Mouse (Mus musculus) midbrain, embryonic 10.5 days (tissue): Measurements from ENCODE around the gene Chd9. TPM values are rescaled to one million over a fixed set of nuclear protein-coding genes. Genes with fewer than 3 reads are reported as not detected.
"Not testable (repeated sequence)": the region's sequence is repeated elsewhere in the genome, so short reads cannot be mapped to it uniquely, and the experiment has no call there.

Experiments
- DNase-seq: peaks from one replicate; pipeline ENCODE4 v3.0.0-alpha.2; 2017; ENCODE audit warnings: low spot score
- H3K27ac ChIP-seq: fragments of 300-500 bp; sonication (generic); replicated peaks from 2 replicates; pipeline ENCODE4 v1.5.1; 2016; ENCODE audit warnings: mild to moderate bottlenecking
- H3K27me3 ChIP-seq: fragments of 300-500 bp; sonication (generic); 2 replicates; pipeline ENCODE4 v1.6.1; 2016; ENCODE audit warnings: low read depth, mild to moderate bottlenecking; ENCODE audit not compliant: poor library complexity, severe bottlenecking
- H3K36me3 ChIP-seq: fragments of 300-500 bp; sonication (generic); 2 replicates; pipeline ENCODE4 v1.6.1; 2016; ENCODE audit warnings: mild to moderate bottlenecking, moderate library complexity
- H3K4me1 ChIP-seq: fragments of 300-500 bp; sonication (generic); 2 replicates; pipeline ENCODE4 v1.6.1; 2016
- H3K4me3 ChIP-seq: fragments of 300-500 bp; sonication (generic); 2 replicates; pipeline ENCODE4 v1.5.1; 2016; ENCODE audit warnings: mild to moderate bottlenecking, moderate library complexity
- H3K9me3 ChIP-seq: fragments of 300-500 bp; sonication (generic); replicated peaks from 2 replicates; pipeline ENCODE4 v1.6.1; 2016; ENCODE audit warnings: mild to moderate bottlenecking
- WGBS: fragments of 180-500 bp; shearing (Covaris S2); methylation state at CpG from one replicate; pipeline ENCODE4 v1.1.7; 2016; 5-methylcytosine and 5-hydroxymethylcytosine counted together
- polyA plus RNA-seq: library from polyadenylated mRNA; unstranded; fragments of >200 nt; fragmentation: Nextera tagmentation; extraction: Ambion mirVana; gene quantifications from 2 replicates; pipeline ENCODE4 v1.2.1, GENCODE M21; 2016

Chd9 gene
- polyA plus RNA-seq, 1 experiment from 2014 or later = 29.0 TPM

DNA sequence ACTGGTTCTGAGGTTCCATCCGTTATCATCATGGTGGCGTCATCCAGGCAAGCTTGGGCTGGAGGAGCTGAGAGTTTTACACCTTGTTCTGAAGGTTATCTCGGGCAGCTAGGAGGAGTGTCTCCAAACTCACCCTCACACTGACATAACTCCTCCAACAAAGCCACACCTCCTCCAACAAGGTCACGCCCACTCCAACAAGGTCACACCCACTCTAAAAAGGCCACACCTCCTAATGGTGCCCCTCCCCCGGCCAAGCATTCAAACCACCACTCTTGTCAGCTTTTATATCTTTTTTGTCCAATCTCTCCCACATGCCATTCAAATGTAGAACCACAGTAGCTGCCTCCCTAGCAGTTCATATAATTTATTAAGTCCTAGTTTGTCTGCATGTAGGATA lies 53.0 kb downstream of the Chd9 start:
- Histone ChIP-seq H3K27ac (no peak overlapping the region), H3K4me3 (no peak overlapping the region), H3K36me3 (no peaks in the 10 kb centered on the region), H3K9me3 (no peaks in the 10 kb centered on the region), H3K27me3 (peaks cover 35% of the 10 kb centered on the region), H3K4me1 (peaks cover 29% of the 10 kb centered on the region)
- 85% methylated on average over 5 of the region's 5 CpGs for WGBS
- no peak for DNase-seq

DNA sequence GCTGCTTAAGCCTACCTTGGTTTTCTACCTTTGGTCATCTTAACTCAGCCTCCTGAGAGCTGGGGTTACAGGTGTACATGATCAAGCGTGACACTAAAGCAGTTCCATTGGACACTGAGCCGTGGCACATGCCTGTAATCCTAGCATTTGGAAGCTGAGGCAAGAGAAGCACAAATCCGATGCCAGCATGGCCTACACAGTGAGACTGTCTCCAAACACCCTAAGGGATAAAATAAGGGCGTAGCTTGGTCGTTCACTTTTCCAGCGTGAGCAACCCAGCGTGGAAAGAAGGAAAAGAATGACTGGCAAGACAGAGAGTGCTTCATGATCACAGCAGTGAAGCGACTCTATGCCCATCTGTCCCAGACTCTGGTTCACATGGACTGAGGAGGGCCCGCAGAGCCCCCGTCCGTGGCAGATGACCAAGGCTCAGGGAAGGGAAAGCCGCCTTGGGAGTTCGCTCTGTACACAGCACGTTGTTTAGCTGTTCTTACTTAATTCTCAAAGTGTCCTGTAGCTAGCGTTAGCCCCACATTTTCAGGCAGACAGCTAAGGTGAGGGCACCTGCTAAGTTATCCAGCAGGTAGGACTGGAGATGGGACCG lies 54.0 kb downstream of the Chd9 start:
- Histone ChIP-seq H3K27me3 (peaks cover 35% of the 10 kb centered on the region), H3K4me3 (no peak overlapping the region), H3K4me1 (peaks cover 19% of the 10 kb centered on the region), H3K9me3 (no peaks in the 10 kb centered on the region), H3K36me3 (no peaks in the 10 kb centered on the region), H3K27ac (0 out of 2 replicates have a peak overlapping the region, but pooled peaks have one; percentile 6)
- WGBS = 88% methylated on average over 16 of the region's 16 CpGs
- no peak for DNase-seq

DNA sequence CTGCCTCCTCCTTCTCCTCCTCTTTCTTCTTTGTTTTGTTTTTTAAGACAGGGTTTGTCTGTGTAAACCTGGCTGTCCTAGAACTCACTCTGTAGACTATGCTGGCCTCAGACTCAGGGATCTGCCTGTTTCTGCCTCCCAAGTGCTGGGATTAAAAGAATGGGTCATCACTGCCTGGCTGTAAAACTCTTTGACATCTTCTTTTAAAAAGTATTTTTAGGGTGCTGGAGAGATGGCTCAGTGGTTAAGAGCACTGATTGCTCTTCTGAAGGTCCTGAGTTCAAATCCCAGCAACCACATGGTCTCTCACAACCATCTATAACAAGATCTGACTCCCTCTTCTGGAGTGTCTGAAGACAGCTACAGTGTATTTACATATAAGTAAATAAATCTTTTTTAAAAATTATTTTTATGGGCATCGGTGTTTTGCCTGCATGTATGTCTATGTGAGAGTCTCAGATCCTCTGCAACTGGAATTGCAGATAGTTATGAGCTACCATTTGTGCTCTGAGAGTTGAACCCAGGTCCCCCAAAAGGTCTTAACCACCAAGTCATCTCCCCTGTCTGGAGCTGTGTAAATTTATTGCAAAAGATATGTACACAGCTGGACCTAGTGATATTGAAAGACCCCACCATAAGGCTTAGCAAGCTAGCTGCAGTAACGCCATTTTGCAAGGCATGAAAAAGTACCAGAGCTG lies 57.7 kb downstream of the Chd9 start:
- no peak overlapping the region for H3K4me3 ChIP-seq
- no peaks in the 10 kb centered on the region for H3K4me1 ChIP-seq
- H3K36me3 ChIP-seq = no peaks in the 10 kb centered on the region
- H3K9me3 ChIP-seq = no peaks in the 10 kb centered on the region
- 78% methylated on average over 2 of the region's 2 CpGs for WGBS
- no peak for DNase-seq
- no peak overlapping the region for H3K27ac ChIP-seq
- H3K27me3 ChIP-seq = peaks cover 17% of the 10 kb centered on the region

DNA sequence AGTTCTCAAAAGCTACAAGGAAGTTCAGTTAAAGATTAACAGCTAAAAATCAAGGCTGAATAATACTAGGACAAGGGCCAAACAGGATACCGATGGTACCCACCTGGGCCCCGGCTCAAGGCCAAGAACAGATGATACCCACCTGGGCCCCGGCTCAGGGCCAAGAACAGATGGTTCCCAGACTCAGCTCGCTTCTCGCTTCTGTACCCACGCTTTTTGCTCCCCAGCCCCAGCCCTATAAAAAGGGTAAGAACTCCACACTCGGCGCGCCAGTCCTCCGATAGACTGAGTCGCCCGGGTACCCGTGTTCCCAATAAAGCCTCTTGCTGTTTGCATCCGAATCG lies 58.2 kb downstream of the Chd9 start:
- not testable (repeated sequence) for H3K9me3 ChIP-seq, H3K27ac ChIP-seq, H3K4me3 ChIP-seq, H3K36me3 ChIP-seq, H3K4me1 ChIP-seq, DNase-seq
- WGBS = no CpG with 5 or more reads among the region's 15 CpGs
- H3K27me3 ChIP-seq = peaks cover 17% of the 10 kb centered on the region

DNA sequence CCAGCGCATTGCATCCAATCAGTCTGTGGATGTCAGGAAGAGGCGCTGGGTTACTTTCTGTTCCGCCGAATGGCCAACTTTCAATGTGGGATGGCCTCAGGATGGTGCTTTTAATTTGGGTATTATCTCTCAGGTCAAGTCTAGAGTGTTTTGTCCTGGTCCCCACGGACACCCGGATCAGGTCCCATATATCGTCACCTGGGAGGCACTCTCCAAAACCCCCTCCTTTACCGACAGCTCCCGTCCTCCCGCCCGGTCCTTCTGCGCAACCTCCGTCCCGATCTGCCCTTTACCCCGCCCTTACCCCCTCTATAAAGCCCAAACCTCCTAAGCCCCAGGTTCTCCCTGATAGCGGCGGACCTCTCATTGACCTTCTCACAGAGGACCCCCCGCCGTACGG lies 59.2 kb downstream of the Chd9 start:
- peak overlapping the region; percentile 46 for H3K4me3 ChIP-seq
- WGBS = no CpG with 5 or more reads among the region's 20 CpGs
- not testable (repeated sequence) for H3K4me1 ChIP-seq, H3K9me3 ChIP-seq, DNase-seq, H3K27ac ChIP-seq, H3K36me3 ChIP-seq
- H3K27me3 ChIP-seq = peaks cover 17% of the 10 kb centered on the region

DNA sequence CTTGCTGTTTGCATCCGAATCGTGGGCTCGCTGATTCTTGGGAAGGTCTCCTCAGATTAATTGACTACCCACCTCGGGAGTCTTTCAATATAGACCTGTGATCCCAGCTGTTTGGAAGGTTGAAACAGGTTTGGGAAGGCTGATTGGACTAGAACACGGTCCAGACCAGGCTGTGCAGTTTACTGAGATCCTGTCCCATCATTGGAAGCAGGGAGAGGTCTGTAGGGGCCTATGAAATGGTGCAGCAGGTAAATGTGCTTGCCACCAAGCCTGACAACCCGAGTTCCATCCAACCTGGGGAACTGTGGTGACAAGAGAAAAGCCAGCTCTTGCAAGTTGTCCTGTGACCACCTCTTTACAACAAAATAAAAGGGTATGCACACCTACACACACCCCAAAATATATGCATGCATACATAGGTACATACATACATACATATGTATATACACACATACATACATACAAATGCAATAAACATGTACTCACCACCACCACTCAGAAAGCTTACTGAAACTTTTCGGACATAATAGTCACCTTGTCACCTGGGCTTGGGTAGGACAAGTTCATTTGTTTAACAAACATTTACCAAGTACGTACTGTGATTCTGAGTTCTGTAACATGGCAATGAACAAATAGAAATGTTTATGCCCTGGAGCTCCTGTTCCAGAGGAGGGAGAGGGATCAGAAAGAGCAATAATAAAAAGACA lies 63.9 kb downstream of the Chd9 start:
- Histone ChIP-seq H3K27ac (no peak overlapping the region), H3K27me3 (no peaks in the 10 kb centered on the region), H3K36me3 (peaks cover 4% of the 10 kb centered on the region; the same call in 1 of the 2 replicates), H3K4me1 (peaks cover 21% of the 10 kb centered on the region), H3K4me3 (no peak overlapping the region), H3K9me3 (no peaks in the 10 kb centered on the region)
- no peak for DNase-seq
- 93% methylated on average over 8 of the region's 8 CpGs for WGBS

DNA sequence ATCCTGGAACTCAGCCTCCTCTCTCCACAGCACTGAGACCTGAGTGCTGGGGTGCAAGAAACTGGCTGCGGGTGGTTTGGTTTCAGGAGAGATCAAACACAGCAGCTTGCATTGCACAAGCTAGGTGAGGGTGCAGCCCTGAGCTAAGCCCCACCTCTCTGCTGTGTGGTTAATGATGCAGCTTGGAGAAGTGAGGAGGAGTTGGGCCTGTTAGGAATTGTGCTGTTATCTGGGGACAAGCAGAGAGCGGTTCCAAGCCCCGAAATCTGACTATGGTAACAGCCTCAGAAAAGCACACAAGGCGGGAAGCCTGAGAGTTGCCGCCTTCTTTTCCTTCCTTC lies 64.4 kb downstream of the Chd9 start:
- Histone ChIP-seq H3K27me3 (no peaks in the 10 kb centered on the region), H3K36me3 (peaks cover 4% of the 10 kb centered on the region; the same call in 1 of the 2 replicates), H3K27ac (no peak overlapping the region), H3K9me3 (no peaks in the 10 kb centered on the region), H3K4me1 (peaks cover 26% of the 10 kb centered on the region), H3K4me3 (no peak overlapping the region)
- no peak for DNase-seq
- WGBS = 89% methylated on average over 5 of the region's 5 CpGs

DNA sequence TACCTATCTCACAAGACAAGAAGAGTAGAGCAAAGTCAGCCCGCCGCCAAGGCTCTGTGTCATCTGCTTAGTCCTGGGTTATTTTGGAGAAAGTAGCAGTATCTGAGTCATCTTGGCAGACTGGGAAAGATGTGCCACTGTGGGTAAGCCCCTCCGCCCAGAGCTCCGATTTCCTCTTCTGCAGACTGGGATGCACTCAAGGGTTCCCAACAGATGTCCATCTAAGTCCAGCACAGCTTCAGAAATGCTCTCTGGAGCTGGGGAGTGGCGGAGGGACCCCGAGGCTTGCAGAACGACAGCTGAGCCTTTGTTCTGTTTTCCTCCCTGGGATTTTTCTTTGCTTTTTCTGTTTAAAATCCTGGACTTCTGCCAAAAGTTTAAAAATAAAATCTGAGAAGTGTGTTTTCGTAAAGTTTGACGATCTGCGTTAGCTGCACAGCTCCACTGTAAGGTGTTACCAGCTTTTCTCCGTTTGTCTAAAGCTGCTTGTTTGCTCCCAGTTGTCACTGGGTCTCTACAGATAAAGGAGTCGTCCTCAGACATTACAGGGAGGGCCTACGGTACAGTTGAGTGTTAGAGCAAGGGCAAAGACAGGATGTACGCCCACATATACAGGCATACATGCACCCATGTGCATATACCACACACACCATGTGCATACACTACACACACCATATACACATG lies 66.2 kb downstream of the Chd9 start:
- H3K27ac ChIP-seq = no peak overlapping the region
- H3K9me3 ChIP-seq = no peaks in the 10 kb centered on the region
- H3K4me3 ChIP-seq = no peak overlapping the region
- H3K27me3 ChIP-seq = no peaks in the 10 kb centered on the region
- H3K4me1 ChIP-seq = peaks cover 36% of the 10 kb centered on the region
- WGBS = 86% methylated on average over 14 of the region's 14 CpGs
- H3K36me3 ChIP-seq = peaks cover 4% of the 10 kb centered on the region; the same call in 1 of the 2 replicates
- no peak for DNase-seq

DNA sequence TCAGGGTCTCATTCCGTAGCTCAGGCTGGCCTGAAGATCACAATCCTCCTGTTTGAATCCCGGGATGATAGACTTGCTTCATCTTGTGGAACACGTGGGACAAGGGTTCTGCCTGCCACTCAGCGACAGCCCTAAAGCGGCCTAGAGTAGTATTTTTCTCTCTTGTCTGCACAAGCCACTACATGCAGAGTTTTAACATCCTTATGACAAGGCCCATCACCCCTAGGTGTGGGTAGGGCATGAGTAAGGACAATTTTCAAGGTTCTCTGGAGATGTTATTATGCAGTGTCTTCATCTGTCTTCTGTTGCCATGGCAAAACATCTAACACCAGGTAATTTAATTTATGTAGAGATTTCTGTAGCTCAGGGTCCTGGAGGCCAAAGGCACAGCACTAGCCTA lies 69.2 kb downstream of the Chd9 start:
- Histone ChIP-seq H3K27me3 (no peaks in the 10 kb centered on the region), H3K4me1 (peaks cover 36% of the 10 kb centered on the region), H3K27ac (no peak overlapping the region), H3K9me3 (no peaks in the 10 kb centered on the region), H3K36me3 (no peaks in the 10 kb centered on the region), H3K4me3 (no peak overlapping the region)
- WGBS = 53% methylated on average over 5 of the region's 5 CpGs
- no peak for DNase-seq

DNA sequence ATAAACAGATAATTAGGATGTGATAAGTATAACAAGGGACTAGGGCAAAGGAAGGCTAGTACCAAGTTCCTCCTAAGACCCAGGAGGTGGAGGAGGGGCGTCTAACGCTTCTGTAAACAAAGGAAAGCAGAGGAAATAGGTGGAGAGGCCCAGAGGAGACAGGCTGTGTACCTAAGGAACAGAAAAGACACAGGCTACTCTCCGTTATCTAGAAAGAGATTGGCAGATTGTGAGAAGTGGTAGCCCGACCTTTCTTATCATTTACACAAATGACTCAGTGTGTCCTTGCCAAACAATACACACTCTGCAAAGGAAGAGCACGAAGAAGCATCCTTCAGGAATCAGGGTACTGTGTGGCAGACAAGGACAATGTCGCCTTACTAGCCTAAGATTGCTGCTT lies 70.4 kb downstream of the Chd9 start:
- H3K27ac ChIP-seq = no peak overlapping the region
- no peaks in the 10 kb centered on the region for H3K9me3 ChIP-seq
- peaks cover 36% of the 10 kb centered on the region for H3K4me1 ChIP-seq
- H3K27me3 ChIP-seq = no peaks in the 10 kb centered on the region
- DNase-seq = no peak
- H3K4me3 ChIP-seq = no peak overlapping the region
- H3K36me3 ChIP-seq = no peaks in the 10 kb centered on the region
- 50% methylated on average over 6 of the region's 6 CpGs for WGBS

DNA sequence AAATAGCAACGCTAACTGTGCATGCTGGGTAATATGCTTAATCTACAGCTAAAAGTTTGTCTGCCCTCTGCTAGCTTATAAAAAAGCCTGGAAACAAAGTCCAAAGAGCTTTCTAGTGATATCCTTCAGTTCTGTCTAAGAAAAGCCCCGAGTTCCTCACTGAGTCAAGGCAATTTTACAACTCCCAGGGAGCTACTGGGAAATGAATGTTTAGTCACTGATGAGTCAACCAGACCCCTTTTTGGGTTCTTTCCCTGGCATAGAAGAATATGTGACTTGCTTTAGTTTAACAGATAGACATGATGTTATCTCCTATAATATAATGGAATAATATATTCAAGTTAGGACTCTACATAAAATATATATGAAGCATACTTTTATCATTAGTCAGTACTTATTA lies 73.8 kb downstream of the Chd9 start:
- peaks cover 31% of the 10 kb centered on the region for H3K4me1 ChIP-seq

DNA sequence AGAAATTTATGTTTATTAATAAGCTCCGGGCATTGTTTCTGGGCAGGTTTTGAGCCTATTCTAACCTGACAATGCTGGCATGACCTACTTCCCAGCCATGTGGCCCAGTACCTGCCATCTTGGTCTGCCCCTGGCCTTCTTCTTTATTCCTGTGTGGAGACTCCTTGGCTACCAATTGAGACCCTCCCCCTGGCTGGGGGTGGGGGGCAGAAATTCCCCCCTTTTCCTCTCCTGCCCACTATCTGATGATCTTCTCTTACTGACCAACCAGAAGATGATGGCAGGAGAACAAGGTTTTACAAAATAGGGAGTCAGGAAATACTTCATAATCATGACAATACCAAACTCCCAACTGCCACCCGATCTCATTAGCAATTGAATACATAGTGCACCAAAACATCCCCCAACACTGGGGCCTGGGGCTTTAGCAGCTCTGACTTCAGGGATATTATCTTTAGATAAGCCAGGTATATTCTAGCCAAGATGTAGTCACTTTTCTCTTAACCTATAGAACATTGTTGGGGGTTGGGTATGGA lies 76.1 kb downstream of the Chd9 start:
- Histone ChIP-seq H3K9me3 (no peaks in the 10 kb centered on the region), H3K4me1 (peaks cover 31% of the 10 kb centered on the region), H3K27me3 (peaks cover 19% of the 10 kb centered on the region), H3K36me3 (no peaks in the 10 kb centered on the region), H3K27ac (peak overlapping the region; percentile 55; the same call in 1 of the 2 replicates), H3K4me3 (no peak overlapping the region)
- DNase-seq = no peak
- 74% methylated on average over 2 of the region's 2 CpGs for WGBS

More for the DNA sequence above, 73.8 kb downstream of the Chd9 start:
- Histone ChIP-seq H3K4me3 (no peak overlapping the region), H3K27ac (no peak overlapping the region), H3K9me3 (no peaks in the 10 kb centered on the region), H3K27me3 (peaks cover 11% of the 10 kb centered on the region), H3K36me3 (no peaks in the 10 kb centered on the region)
- 86% methylated on average over 2 of the region's 2 CpGs for WGBS
- no peak for DNase-seq
